ENCODE assay signal across 16 mouse cellular contexts in the genomic region with DNA sequence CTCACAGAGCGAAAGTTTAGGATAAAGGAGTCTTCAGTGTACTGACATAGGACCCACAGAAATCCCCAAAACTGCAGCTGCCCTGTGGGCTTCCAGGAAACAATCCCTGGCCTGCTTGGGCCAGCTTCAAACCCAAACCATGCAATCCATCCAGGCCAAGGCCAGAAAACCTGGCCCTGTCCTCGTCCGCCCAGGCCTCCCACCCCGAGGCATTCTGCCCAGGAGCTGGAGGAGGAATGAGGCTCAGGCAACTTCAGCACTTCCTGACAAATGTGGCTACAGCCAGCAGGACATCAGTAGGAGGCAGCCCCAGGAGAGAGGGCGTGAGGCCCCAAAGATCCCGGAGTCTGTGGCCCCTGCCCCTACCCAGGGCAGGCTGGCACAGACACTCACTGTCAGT.
DNase-seq lines count a peak whose midpoint lies in the region.
"Had no signal": no experiment of that assay in that cellular context is flagged by ENCODE, and none has a peak within 500 bp of the region (broad histone marks: within the 10 kb centered on the region; RNA-seq: fewer than 3 reads in every experiment).

No protein-coding gene starts in this region.

- DNase-seq in cerebellum, adult 18-20 months = peak; percentile 53 to 61
- DNase-seq in cerebellum, adult 11 months = no peak
- DNase-seq in ovary, postnatal 36 days (ENCODE audit: low spot score) = peak; percentile 61
- DNase-seq in ovary, postnatal 14 days (ENCODE audit: low spot score) = no peak
- peak; percentile 53 for DNase-seq in brain, adult 2 months (ENCODE audit: low read depth, low spot score)
- DNase-seq in heart, adult 11 months = no peak
- no peak for DNase-seq in thymus, postnatal 10 days (ENCODE audit: low spot score in 2 of 2)
- DNase-seq: heart, postnatal 36 days; kidney, adult 18-20 months; kidney, postnatal 4 days; layer of hippocampus, adult 9-11 months; left cerebral cortex, postnatal 4 days; lung, embryonic 14.5 days; retina, postnatal 1 day; right cerebral cortex, postnatal 25 days; thymus, postnatal 14 days had no signal

Comparison
In these comparisons a context has a peak if more than half of its experiments do, and no peak if none do; other contexts are left out.
1. DNase-seq: peak in cerebellum, adult 18-20 months (2 of 2), ovary, postnatal 36 days (single experiment) and brain, adult 2 months (single experiment); none in cerebellum, adult 11 months (single experiment), ovary, postnatal 14 days (single experiment), heart, adult 11 months (single experiment) and thymus, postnatal 10 days (0 of 2).